ENCODE assay signal across 24 mouse cellular contexts in genomic region chr7:112819833-112820232, GRCm38 (mm10).
DNase-seq lines count a peak whose midpoint lies in the region; ATAC-seq lines count a peak whose summit lies in the region.
"Had no signal": no experiment of that assay in that cellular context is flagged by ENCODE, and none has a peak within 500 bp of the region (broad histone marks: within the 10 kb centered on the region; RNA-seq: fewer than 3 reads in every experiment).

No protein-coding gene starts in this region.

- H3K27ac ChIP-seq in kidney, embryonic 15.5 days: 0 out of 2 replicates have a peak overlapping the region, but pooled peaks have one; percentile 32
- no peak overlapping the region for H3K27ac ChIP-seq in kidney, embryonic 14.5 days (ENCODE audit: low read depth, low read length)
- H3K27ac ChIP-seq in limb, embryonic 15.5 days: peak overlapping the region; percentile 4; the same call in 1 of the 2 replicates
- H3K27ac ChIP-seq: hindbrain, embryonic 14.5 days; limb, embryonic 13.5 days; liver, embryonic 12.5 days; macrophage; midbrain, embryonic 13.5 days had no signal

- no peak overlapping the region for H3K9ac ChIP-seq in kidney, embryonic 15.5 days
- no peak overlapping the region for H3K9ac ChIP-seq in kidney, embryonic 14.5 days (ENCODE audit: low read depth, low read length)
- H3K9ac ChIP-seq in limb, embryonic 15.5 days: no peak overlapping the region
- H3K9ac ChIP-seq: hindbrain, embryonic 14.5 days; limb, embryonic 13.5 days; liver, embryonic 12.5 days; liver, postnatal 0 days; midbrain, embryonic 13.5 days had no signal

- H3K4me2 ChIP-seq in kidney, embryonic 15.5 days: no peak overlapping the region
- no peak overlapping the region for H3K4me2 ChIP-seq in kidney, embryonic 14.5 days (replicated peaks; ENCODE audit: low read depth, low read length)
- no peak overlapping the region for H3K4me2 ChIP-seq in limb, embryonic 15.5 days
- H3K4me2 ChIP-seq: heart, embryonic 11.5 days; hindbrain, embryonic 14.5 days; limb, embryonic 13.5 days; liver, embryonic 12.5 days; midbrain, embryonic 13.5 days had no signal

- ATAC-seq in kidney, embryonic 15.5 days (replicated peaks; ENCODE audit: low FRiP score): no peak
- ATAC-seq in kidney, embryonic 14.5 days (ENCODE audit: low FRiP score, low TSS enrichment): no peak
- ATAC-seq in limb, embryonic 15.5 days (ENCODE audit: insufficient number of reproducible peaks, low FRiP score, low TSS enrichment, low read depth): no peak
- ATAC-seq: forebrain, embryonic 16.5 days; liver, embryonic 12.5 days; liver, postnatal 0 days; midbrain, embryonic 13.5 days had no signal

- peaks cover 69% of the 10 kb centered on the region for H3K4me1 ChIP-seq in kidney, embryonic 15.5 days
- peaks cover 28% of the 10 kb centered on the region for H3K4me1 ChIP-seq in kidney, embryonic 14.5 days (ENCODE audit: control insufficient read depth, insufficient read depth, low read length)
- peaks cover 45% of the 10 kb centered on the region for H3K4me1 ChIP-seq in limb, embryonic 15.5 days

- no peaks in the 10 kb centered on the region for H3K9me3 ChIP-seq in kidney, embryonic 15.5 days (replicated peaks)
- H3K9me3 ChIP-seq in kidney, embryonic 14.5 days (ENCODE audit: control insufficient read depth, low read length): no peaks in the 10 kb centered on the region
- no peaks in the 10 kb centered on the region for H3K9me3 ChIP-seq in limb, embryonic 15.5 days
- H3K9me3 ChIP-seq: limb, embryonic 13.5 days; liver, embryonic 12.5 days; midbrain, embryonic 13.5 days had no signal

- H3K36me3 ChIP-seq in kidney, embryonic 15.5 days: no peaks in the 10 kb centered on the region
- no peaks in the 10 kb centered on the region for H3K36me3 ChIP-seq in kidney, embryonic 14.5 days (ENCODE audit: control insufficient read depth, insufficient read depth, low read length)
- no peaks in the 10 kb centered on the region for H3K36me3 ChIP-seq in limb, embryonic 15.5 days
- H3K36me3 ChIP-seq: limb, embryonic 13.5 days; liver, embryonic 12.5 days; midbrain, embryonic 13.5 days had no signal

- H3K4me3 ChIP-seq in kidney, embryonic 15.5 days (replicated peaks): no peak overlapping the region
- H3K4me3 ChIP-seq in kidney, embryonic 14.5 days (ENCODE audit: low read length): no peak overlapping the region
- H3K4me3 ChIP-seq in limb, embryonic 15.5 days: no peak overlapping the region
- H3K4me3 ChIP-seq: erythroblast, embryonic 14.5 days; limb, embryonic 13.5 days; liver, embryonic 12.5 days; midbrain, embryonic 13.5 days had no signal

- H3K27me3 ChIP-seq in kidney, embryonic 15.5 days: no peaks in the 10 kb centered on the region
- H3K27me3 ChIP-seq in kidney, embryonic 14.5 days (ENCODE audit: control insufficient read depth, insufficient read depth, low read length): no peaks in the 10 kb centered on the region
- H3K27me3 ChIP-seq in limb, embryonic 15.5 days: no peaks in the 10 kb centered on the region
- H3K27me3 ChIP-seq: CH12.LX; limb, embryonic 13.5 days; liver, embryonic 12.5 days had no signal

- 76% methylated on average over 4 of the region's 4 CpGs for WGBS in kidney, embryonic 15.5 days
- WGBS in kidney, embryonic 14.5 days: 79% methylated on average over 4 of the region's 4 CpGs
- WGBS in limb, embryonic 15.5 days: 52% methylated on average over 4 of the region's 4 CpGs

- peak; percentile 9 for DNase-seq in adrenal gland, postnatal 10 days
- no peak for DNase-seq in adrenal gland, adult 18-20 months (ENCODE audit: low spot score in 2 of 2)
- DNase-seq in brain, adult 2 months (ENCODE audit: low read depth, low spot score): peak; percentile 49
- no peak for DNase-seq in cerebellum, postnatal 4 days (ENCODE audit: low spot score in 2 of 2)
- DNase-seq: adrenal gland, postnatal 25 days; cerebellum, adult 18-20 months; cerebellum, postnatal 10 days; gastrocnemius, postnatal 14 days; heart, adult 11 months; heart, postnatal 4 days; kidney, adult 11 months; liver, postnatal 0 days had no signal

Comparison
In these comparisons a context has a peak if more than half of its experiments do, and no peak if none do; other contexts are left out.
1. DNase-seq: peak in adrenal gland, postnatal 10 days (single experiment) and brain, adult 2 months (single experiment); none in adrenal gland, adult 18-20 months (0 of 2) and cerebellum, postnatal 4 days (0 of 2).